Mouse (Mus musculus): ENCODE measurements at regions not wholly inside any gene's neighbourhood (a gene's known extent, or its start where the extent isn't known, plus 50 kb on each side); places are given as distances from the start of the nearest gene placed in this dataset.

- H3K27me3 ChIP-seq (ENCODE audit: control insufficient read depth, insufficient read depth, low read depth, low read length): no peaks in the 10 kb centered on the region
- no peak overlapping the region for H3K27ac ChIP-seq (ENCODE audit: low read length)
- H3K9ac ChIP-seq (ENCODE audit: low read depth, low read length): no peak overlapping the region
- no peak overlapping the region for H3K4me2 ChIP-seq (ENCODE audit: low read length)
- no peak overlapping the region for H3K4me3 ChIP-seq (ENCODE audit: low read depth, low read length)
- no peak for ATAC-seq
- H3K4me1 ChIP-seq (ENCODE audit: control insufficient read depth, insufficient read depth, low read length): no peaks in the 10 kb centered on the region
- no peaks in the 10 kb centered on the region for H3K9me3 ChIP-seq (replicated peaks; ENCODE audit: control insufficient read depth, low read length, poor library complexity, severe bottlenecking)
- no peaks in the 10 kb centered on the region for H3K36me3 ChIP-seq (ENCODE audit: control insufficient read depth, insufficient read depth, low read length)
These were observed 1155.5 kb downstream of the D3Ertd751e start for GRCm38 (mm10) chr3:42897936-42898335.

GRCm38 (mm10) chr3:42898934-42899333 is 1156.5 kb downstream of the D3Ertd751e start:
- H3K27me3 ChIP-seq (ENCODE audit: control insufficient read depth, insufficient read depth, low read depth, low read length): no peaks in the 10 kb centered on the region
- H3K9ac ChIP-seq (ENCODE audit: low read depth, low read length): no peak overlapping the region
- H3K4me1 ChIP-seq (ENCODE audit: control insufficient read depth, insufficient read depth, low read length): no peaks in the 10 kb centered on the region
- no peaks in the 10 kb centered on the region for H3K36me3 ChIP-seq (ENCODE audit: control insufficient read depth, insufficient read depth, low read length)
- H3K4me2 ChIP-seq (ENCODE audit: low read length): no peak overlapping the region
- no peaks in the 10 kb centered on the region for H3K9me3 ChIP-seq (replicated peaks; ENCODE audit: control insufficient read depth, low read length, poor library complexity, severe bottlenecking)
- no peak overlapping the region for H3K4me3 ChIP-seq (ENCODE audit: low read depth, low read length)
- 88% methylated on average over 2 of the region's 2 CpGs for WGBS
- no peak overlapping the region for H3K27ac ChIP-seq (ENCODE audit: low read length)
- no peak for ATAC-seq

DNA sequence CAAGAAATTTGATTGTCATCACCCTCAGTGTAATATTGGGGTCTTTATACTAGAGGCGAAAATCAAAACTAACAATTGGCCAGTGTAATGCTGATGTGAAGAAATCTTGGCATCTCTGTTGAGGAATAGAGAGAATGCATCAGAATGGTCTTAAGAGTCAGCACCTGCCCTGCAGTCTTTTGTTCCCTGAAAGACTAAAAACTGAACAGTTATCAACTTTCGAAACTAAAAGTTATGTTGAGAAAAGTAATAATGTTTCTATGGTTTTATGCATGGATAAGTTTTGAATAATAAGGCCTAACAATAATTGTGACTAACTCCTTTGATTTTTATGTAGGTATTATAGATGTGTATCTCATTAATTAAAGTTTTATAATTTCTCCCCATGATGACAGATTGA is 1158.6 kb downstream of the D3Ertd751e start:
- no peaks in the 10 kb centered on the region for H3K4me1 ChIP-seq (ENCODE audit: control insufficient read depth, insufficient read depth, low read length)
- H3K36me3 ChIP-seq (ENCODE audit: control insufficient read depth, insufficient read depth, low read length): no peaks in the 10 kb centered on the region
- H3K9ac ChIP-seq (ENCODE audit: low read depth, low read length): no peak overlapping the region
- no peak overlapping the region for H3K27ac ChIP-seq (ENCODE audit: low read length)
- H3K27me3 ChIP-seq (ENCODE audit: control insufficient read depth, insufficient read depth, low read depth, low read length): no peaks in the 10 kb centered on the region
- ATAC-seq: no peak
- WGBS: 88% methylated on average over 2 of the region's 2 CpGs
- no peaks in the 10 kb centered on the region for H3K9me3 ChIP-seq (replicated peaks; ENCODE audit: control insufficient read depth, low read length, poor library complexity, severe bottlenecking)
- no peak overlapping the region for H3K4me3 ChIP-seq (ENCODE audit: low read depth, low read length)
- no peak overlapping the region for H3K4me2 ChIP-seq (ENCODE audit: low read length)

- Histone ChIP-seq H3K4me3 (ENCODE audit: low read depth, low read length) (no peak overlapping the region), H3K27me3 (ENCODE audit: control insufficient read depth, insufficient read depth, low read depth, low read length) (no peaks in the 10 kb centered on the region), H3K9me3 (replicated peaks; ENCODE audit: control insufficient read depth, low read length, poor library complexity, severe bottlenecking) (no peaks in the 10 kb centered on the region), H3K4me2 (ENCODE audit: low read length) (no peak overlapping the region), H3K36me3 (ENCODE audit: control insufficient read depth, insufficient read depth, low read length) (no peaks in the 10 kb centered on the region), H3K9ac (ENCODE audit: low read depth, low read length) (no peak overlapping the region), H3K27ac (ENCODE audit: low read length) (no peak overlapping the region), H3K4me1 (ENCODE audit: control insufficient read depth, insufficient read depth, low read length) (no peaks in the 10 kb centered on the region)
- ATAC-seq: no peak
- WGBS: 94% methylated on average over 3 of the region's 3 CpGs
These were observed 1163.8 kb downstream of the D3Ertd751e start for GRCm38 (mm10) chr3:42906246-42906645.

GRCm38 (mm10) chr3:42908404-42908803 is 1166.0 kb downstream of the D3Ertd751e start:
- Histone ChIP-seq H3K9ac (ENCODE audit: low read depth, low read length) (no peak overlapping the region), H3K4me1 (ENCODE audit: control insufficient read depth, insufficient read depth, low read length) (no peaks in the 10 kb centered on the region)
- ATAC-seq: peak; percentile 89

GRCm38 (mm10) chr3:42915146-42915545 is 1172.7 kb downstream of the D3Ertd751e start:
- Histone ChIP-seq H3K4me3 (ENCODE audit: low read depth, low read length) (no peak overlapping the region), H3K9ac (ENCODE audit: low read depth, low read length) (no peak overlapping the region), H3K27ac (ENCODE audit: low read length) (no peak overlapping the region), H3K4me1 (ENCODE audit: control insufficient read depth, insufficient read depth, low read length) (no peaks in the 10 kb centered on the region), H3K4me2 (ENCODE audit: low read length) (no peak overlapping the region), H3K36me3 (ENCODE audit: control insufficient read depth, insufficient read depth, low read length) (no peaks in the 10 kb centered on the region), H3K9me3 (replicated peaks; ENCODE audit: control insufficient read depth, low read length, poor library complexity, severe bottlenecking) (no peaks in the 10 kb centered on the region), H3K27me3 (ENCODE audit: control insufficient read depth, insufficient read depth, low read depth, low read length) (no peaks in the 10 kb centered on the region)
- ATAC-seq: no peak
- WGBS: 80% methylated on average over 2 of the region's 2 CpGs

More at GRCm38 (mm10) chr3:42908404-42908803, 1166.0 kb downstream of the D3Ertd751e start:
- H3K4me2 ChIP-seq (ENCODE audit: low read length): no peak overlapping the region
- no peaks in the 10 kb centered on the region for H3K9me3 ChIP-seq (replicated peaks; ENCODE audit: control insufficient read depth, low read length, poor library complexity, severe bottlenecking)
- no peaks in the 10 kb centered on the region for H3K36me3 ChIP-seq (ENCODE audit: control insufficient read depth, insufficient read depth, low read length)
- no peak overlapping the region for H3K27ac ChIP-seq (ENCODE audit: low read length)
- H3K4me3 ChIP-seq (ENCODE audit: low read depth, low read length): no peak overlapping the region
- H3K27me3 ChIP-seq (ENCODE audit: control insufficient read depth, insufficient read depth, low read depth, low read length): no peaks in the 10 kb centered on the region

DNA sequence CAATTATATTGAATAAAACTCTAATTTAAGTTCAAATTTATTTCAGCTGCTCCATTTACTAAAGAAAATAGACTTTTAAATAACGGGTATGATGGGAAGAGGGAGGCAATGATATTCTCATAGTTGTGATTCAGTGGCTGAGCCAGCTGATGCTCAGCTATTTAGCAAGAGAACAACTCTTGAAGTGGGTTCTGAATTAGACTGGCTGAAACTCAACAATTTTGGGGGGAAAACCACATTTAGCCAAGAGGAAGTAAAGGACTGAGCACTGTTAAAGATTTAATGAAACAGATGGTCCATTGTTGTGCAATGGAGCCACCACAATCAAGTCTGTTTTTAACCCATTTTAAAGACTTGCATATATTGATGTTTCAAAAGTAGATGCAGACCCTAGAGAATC is 1193.0 kb downstream of the D3Ertd751e start:
- H3K9ac ChIP-seq (ENCODE audit: low read depth, low read length): no peak overlapping the region
- no peak overlapping the region for H3K4me3 ChIP-seq (ENCODE audit: low read depth, low read length)
- H3K27me3 ChIP-seq (ENCODE audit: control insufficient read depth, insufficient read depth, low read depth, low read length): no peaks in the 10 kb centered on the region
- no peak for ATAC-seq
- no peaks in the 10 kb centered on the region for H3K4me1 ChIP-seq (ENCODE audit: control insufficient read depth, insufficient read depth, low read length)
- H3K36me3 ChIP-seq (ENCODE audit: control insufficient read depth, insufficient read depth, low read length): no peaks in the 10 kb centered on the region
- no peak overlapping the region for H3K4me2 ChIP-seq (ENCODE audit: low read length)
- H3K27ac ChIP-seq (ENCODE audit: low read length): no peak overlapping the region
- H3K9me3 ChIP-seq (replicated peaks; ENCODE audit: control insufficient read depth, low read length, poor library complexity, severe bottlenecking): no peaks in the 10 kb centered on the region
- 82% methylated on average over 1 of the region's 1 CpGs for WGBS

DNA sequence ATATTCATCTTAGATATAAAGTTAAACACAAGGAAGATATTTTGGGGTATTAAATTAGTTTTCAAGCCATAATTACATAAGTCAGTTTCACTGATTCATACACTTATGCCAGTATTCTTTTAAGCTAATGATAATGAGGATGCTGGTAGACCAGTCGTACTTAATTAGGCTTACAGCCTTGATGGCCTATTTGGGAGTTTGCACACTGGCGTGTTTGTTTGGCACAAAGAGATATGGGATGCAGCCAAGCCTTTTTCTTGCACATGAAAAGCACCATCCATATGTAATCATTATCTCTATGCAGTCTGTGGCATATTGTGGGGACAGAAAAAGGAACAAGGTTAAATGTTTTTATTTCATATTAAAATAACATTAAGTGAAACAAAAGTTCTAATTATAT is 1234.7 kb downstream of the D3Ertd751e start:
- ATAC-seq: no peak
- 66% methylated on average over 2 of the region's 2 CpGs for WGBS
- Histone ChIP-seq H3K4me3 (ENCODE audit: low read depth, low read length) (no peak overlapping the region), H3K27me3 (ENCODE audit: control insufficient read depth, insufficient read depth, low read depth, low read length) (no peaks in the 10 kb centered on the region), H3K36me3 (ENCODE audit: control insufficient read depth, insufficient read depth, low read length) (no peaks in the 10 kb centered on the region), H3K9ac (ENCODE audit: low read depth, low read length) (no peak overlapping the region), H3K4me2 (ENCODE audit: low read length) (no peak overlapping the region), H3K27ac (ENCODE audit: low read length) (no peak overlapping the region), H3K4me1 (ENCODE audit: control insufficient read depth, insufficient read depth, low read length) (no peaks in the 10 kb centered on the region), H3K9me3 (replicated peaks; ENCODE audit: control insufficient read depth, low read length, poor library complexity, severe bottlenecking) (no peaks in the 10 kb centered on the region)

Measured in midbrain, embryonic 16.5 days (tissue).